Mouse (Mus musculus) spleen, adult 2 months (tissue): ENCODE data around the gene Ldhc.

Experiments used
- CTCF ChIP-seq: fragments of 200-500 bp; IDR thresholded peaks from 2 replicates; pipeline ENCODE4 v1.5.1; 2011; ENCODE audit warnings: mild to moderate bottlenecking, inconsistent platforms; ENCODE audit not compliant: insufficient read depth, insufficient read length, insufficient replicate concordance; ENCODE audit errors: extremely low read depth
- POLR2A ChIP-seq: fragments of 200-500 bp; IDR thresholded peaks from 2 replicates; pipeline ENCODE4 v1.6.1; 2011; ENCODE audit warnings: low read depth, low read length, inconsistent platforms

DNA sequence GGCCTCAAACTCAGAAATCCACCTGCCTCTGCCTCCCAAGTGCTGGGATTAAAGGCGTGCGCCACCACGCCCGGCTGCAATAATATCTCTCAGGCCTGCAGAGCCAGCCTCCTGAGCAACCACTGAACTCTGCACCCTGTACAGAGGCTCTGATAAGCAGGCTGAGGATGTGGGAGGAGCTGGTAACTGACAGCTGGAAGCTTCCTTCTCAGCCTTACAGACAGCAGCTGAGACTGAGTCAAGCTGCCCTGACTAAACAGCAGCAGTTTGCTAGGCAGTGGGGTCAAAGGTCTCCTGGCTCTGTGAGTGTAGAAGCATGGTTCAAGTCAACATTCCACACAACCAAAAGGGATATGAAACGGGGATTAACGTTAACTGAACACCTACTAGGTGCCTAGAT, 27.7 kb upstream of the Ldhc start:
- TF ChIP-seq CTCF: no peak
- TF ChIP-seq POLR2A: no peak
